ENCODE assay signal across 13 mouse cellular contexts in the genomic region with DNA sequence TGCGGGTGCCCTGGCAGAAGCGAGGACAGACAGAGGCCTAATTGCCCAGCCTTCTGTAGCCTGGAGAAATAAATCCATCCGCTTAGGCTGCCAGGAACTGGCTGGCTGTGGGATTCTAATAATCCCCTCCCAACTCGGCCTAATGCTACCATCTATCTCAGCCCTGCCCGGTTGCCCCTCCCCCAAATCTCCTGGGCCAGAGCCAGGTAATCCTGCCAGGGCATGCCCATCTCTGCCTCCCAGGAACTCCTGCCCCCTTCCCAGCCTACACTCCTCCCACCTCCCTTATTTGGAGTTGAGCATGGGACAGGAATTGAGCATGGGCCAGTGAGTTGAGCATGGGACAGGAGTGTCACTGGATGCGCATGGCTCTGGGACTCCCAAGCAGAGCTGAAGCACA. TPM values are rescaled to one million over a fixed set of nuclear protein-coding genes. Genes with fewer than 3 reads are reported as not detected.
A peak's percentile ranks its signal among the peaks of the same experiment; 100 is the strongest.
DNase-seq lines count a peak whose midpoint lies in the region; ATAC-seq lines count a peak whose summit lies in the region.
"Had no signal": no experiment of that assay in that cellular context is flagged by ENCODE, and none has a peak within 500 bp of the region (broad histone marks: within the 10 kb centered on the region; RNA-seq: fewer than 3 reads in every experiment).

No protein-coding gene starts in this region.

- 28% methylated on average over 6 of the region's 6 CpGs for WGBS in forebrain, embryonic 12.5 days
- 28% methylated on average over 6 of the region's 6 CpGs for WGBS in neural tube, embryonic 15.5 days

- peaks cover 56% of the 10 kb centered on the region for H3K4me1 ChIP-seq in forebrain, embryonic 12.5 days
- H3K4me1 ChIP-seq in neural tube, embryonic 15.5 days = peaks cover 57% of the 10 kb centered on the region

- 0 out of 2 replicates have a peak overlapping the region, but pooled peaks have one; percentile 15 for H3K27ac ChIP-seq in forebrain, embryonic 12.5 days
- H3K27ac ChIP-seq in neural tube, embryonic 15.5 days (replicated peaks) = 0 out of 2 replicates have a peak overlapping the region, but pooled peaks have one; percentile 18
- H3K27ac ChIP-seq: heart, embryonic 10.5 days; liver, embryonic 15.5 days had no signal

- H3K9me3 ChIP-seq in forebrain, embryonic 12.5 days = no peaks in the 10 kb centered on the region
- H3K9me3 ChIP-seq in neural tube, embryonic 15.5 days (replicated peaks) = no peaks in the 10 kb centered on the region
- H3K9me3 ChIP-seq: heart, embryonic 10.5 days; liver, embryonic 15.5 days had no signal

- no peak for ATAC-seq in forebrain, embryonic 12.5 days (ENCODE audit: low FRiP score)
- peak; percentile 30; the same call in 1 of the 2 replicates for ATAC-seq in neural tube, embryonic 15.5 days (ENCODE audit: low FRiP score)

- 0 out of 2 replicates have a peak, but pooled peaks cover 4% of the 10 kb centered on the region for H3K27me3 ChIP-seq in forebrain, embryonic 12.5 days
- no peaks in the 10 kb centered on the region for H3K27me3 ChIP-seq in neural tube, embryonic 15.5 days (replicated peaks)
- H3K27me3 ChIP-seq: liver, embryonic 15.5 days had no signal

- H3K4me2 ChIP-seq in forebrain, embryonic 12.5 days = no peak overlapping the region
- H3K4me2 ChIP-seq in neural tube, embryonic 15.5 days = no peak overlapping the region
- H3K4me2 ChIP-seq: liver, embryonic 15.5 days had no signal

- intact Hi-C loops in left cerebral cortex, postnatal 4 days (cut with DNase I) = no loop called here
- intact Hi-C loops in heart, postnatal 36 days (cut with DNase I) = no loop called here

- H3K36me3 ChIP-seq in forebrain, embryonic 12.5 days (replicated peaks) = no peaks in the 10 kb centered on the region
- 0 out of 2 replicates have a peak, but pooled peaks cover 5% of the 10 kb centered on the region for H3K36me3 ChIP-seq in neural tube, embryonic 15.5 days
- H3K36me3 ChIP-seq: liver, embryonic 15.5 days had no signal

- DNase-seq in left cerebral cortex, postnatal 4 days = peak; percentile 77
- DNase-seq in left cerebral cortex, adult 11 months (ENCODE audit: low spot score) = no peak
- peak; percentile 97 for DNase-seq in Muller cell, postnatal 12 days (ENCODE audit: inconsistent ontology term)
- DNase-seq in heart, postnatal 36 days = no peak
- no peak for DNase-seq in right cerebral cortex, postnatal 14 days
- DNase-seq: adrenal gland, postnatal 14 days; kidney, adult 8-10 months; spleen, adult 18-20 months had no signal

- H3K9ac ChIP-seq in forebrain, embryonic 12.5 days = no peak overlapping the region
- H3K9ac ChIP-seq in neural tube, embryonic 15.5 days (replicated peaks) = no peak overlapping the region
- H3K9ac ChIP-seq: liver, embryonic 15.5 days had no signal

- H3K4me3 ChIP-seq in forebrain, embryonic 12.5 days (replicated peaks) = no peak overlapping the region
- H3K4me3 ChIP-seq in neural tube, embryonic 15.5 days (replicated peaks) = no peak overlapping the region
- H3K4me3 ChIP-seq: heart, embryonic 10.5 days; liver, embryonic 15.5 days had no signal

RNA-seq across cellular contexts. Expression of a gene that starts 36.0 kb away (rescaled TPM):
- total RNA-seq in left cerebral cortex, postnatal 4 days (2021) = 1 to 10 TPM; 4.8 to 5.8 TPM
- polyA plus RNA-seq in forebrain, embryonic 12.5 days (2016; fragmentation: Nextera tagmentation; extraction: Ambion mirVana) = 5.6 and 6.8 TPM in 2 replicates
- polyA plus RNA-seq in neural tube, embryonic 15.5 days (2015; fragmentation: Nextera tagmentation; extraction: Ambion mirVana) = 1.7 and 2.2 TPM in 2 replicates
- not detected for total RNA-seq in heart, postnatal 36 days (2021)
- total RNA-seq: MEL had no signal

RNA-seq across cellular contexts. Expression of a gene that starts 48.6 kb away (rescaled TPM):
- 10 to 100 TPM; 54.4 to 63.0 TPM for total RNA-seq in left cerebral cortex, postnatal 4 days (2021)
- 29.9 and 34.4 TPM in 2 replicates for polyA plus RNA-seq in forebrain, embryonic 12.5 days (2016; fragmentation: Nextera tagmentation; extraction: Ambion mirVana)
- polyA plus RNA-seq in neural tube, embryonic 15.5 days (2015; fragmentation: Nextera tagmentation; extraction: Ambion mirVana) = 41.2 and 45.7 TPM in 2 replicates
- 10 to 100 TPM; 22.6 to 23.2 TPM for total RNA-seq in heart, postnatal 36 days (2021)

RNA-seq across cellular contexts. Expression of a gene that starts 53.8 kb away (rescaled TPM):
- total RNA-seq in left cerebral cortex, postnatal 4 days (2021) = 100 to 1,000 TPM; 379 to 396 TPM
- polyA plus RNA-seq in forebrain, embryonic 12.5 days (2016; fragmentation: Nextera tagmentation; extraction: Ambion mirVana) = 597 and 603 TPM in 2 replicates
- 412 and 499 TPM in 2 replicates for polyA plus RNA-seq in neural tube, embryonic 15.5 days (2015; fragmentation: Nextera tagmentation; extraction: Ambion mirVana)
- total RNA-seq in heart, postnatal 36 days (2021) = 100 to 1,000 TPM; 324 to 333 TPM

Comparison
In these comparisons a context has a peak if more than half of its experiments do, and no peak if none do; other contexts are left out.
1. DNase-seq: peak in left cerebral cortex, postnatal 4 days (single experiment) and Muller cell, postnatal 12 days (single experiment); none in left cerebral cortex, adult 11 months (single experiment), heart, postnatal 36 days (0 of 2) and right cerebral cortex, postnatal 14 days (single experiment).
2. RNA of a gene that starts 36.0 kb away (total RNA-seq): 4.8 to 5.8 TPM in left cerebral cortex, postnatal 4 days; not detected in heart, postnatal 36 days; every median in the first group is over 4 times any median in the second.